Mouse (Mus musculus) heart, embryonic 12.5 days (tissue): ENCODE measurements around the gene Tardbp. TPM values are rescaled to one million over a fixed set of nuclear protein-coding genes. Genes with fewer than 3 reads are reported as not detected.

Experiments
- ATAC-seq: fragments of 200-750 bp; cut with Nextera tagmentation; 2 replicates; pipeline ENCODE4 v1.8.0; 2017; ENCODE audit warnings: moderate TSS enrichment, moderate library complexity; ENCODE audit not compliant: insufficient number of reproducible peaks, low FRiP score
- H3K27ac ChIP-seq: fragments of 300-500 bp; sonication (generic); 2 replicates; pipeline ENCODE4 v1.5.1; 2016; ENCODE audit warnings: mild to moderate bottlenecking, moderate library complexity; ENCODE audit not compliant: poor library complexity, severe bottlenecking
- H3K27me3 ChIP-seq: fragments of 300-500 bp; sonication (generic); replicated peaks from 2 replicates; pipeline ENCODE4 v1.6.1; 2016; ENCODE audit warnings: mild to moderate bottlenecking, moderate library complexity
- H3K36me3 ChIP-seq: fragments of 300-500 bp; sonication (generic); 2 replicates; pipeline ENCODE4 v1.6.1; 2016; ENCODE audit warnings: mild to moderate bottlenecking, moderate library complexity
- H3K4me1 ChIP-seq: fragments of 300-500 bp; sonication (generic); replicated peaks from 2 replicates; pipeline ENCODE4 v1.6.1; 2016; ENCODE audit warnings: mild to moderate bottlenecking
- H3K4me2 ChIP-seq: fragments of 300-500 bp; sonication (generic); 2 replicates; pipeline ENCODE4 v1.6.1; 2016; ENCODE audit warnings: mild to moderate bottlenecking, moderate library complexity
- H3K4me3 ChIP-seq: fragments of 300-500 bp; sonication (generic); 2 replicates; pipeline ENCODE4 v1.5.1; 2016; ENCODE audit warnings: mild to moderate bottlenecking
- H3K9ac ChIP-seq: fragments of 300-500 bp; sonication (generic); 2 replicates; pipeline ENCODE4 v1.6.1; 2016; ENCODE audit warnings: mild to moderate bottlenecking, moderate library complexity
- H3K9me3 ChIP-seq: fragments of 300-500 bp; sonication (generic); replicated peaks from 2 replicates; pipeline ENCODE4 v1.6.1; 2016; ENCODE audit warnings: mild to moderate bottlenecking, moderate library complexity
- WGBS: fragments of 180-500 bp; shearing (Covaris S2); methylation state at CpG from one replicate; pipeline ENCODE4 v1.1.7; 2016; 5-methylcytosine and 5-hydroxymethylcytosine counted together
- polyA plus RNA-seq: library from polyadenylated mRNA; unstranded; fragments of >200 nt; fragmentation: Nextera tagmentation; extraction: Ambion mirVana; gene quantifications from 2 replicates; pipeline ENCODE4 v1.2.1, GENCODE M21; 2016

Tardbp gene
- polyA plus RNA-seq, 1 experiment from 2014 or later, result 211 TPM

GRCm38 (mm10) chr4:148598826-148599225 is 28.0 kb downstream of the Tardbp start:
- peaks cover 54% of the 10 kb centered on the region for H3K36me3 ChIP-seq
- no peaks in the 10 kb centered on the region for H3K27me3 ChIP-seq
- H3K4me2 ChIP-seq, result no peak overlapping the region
- no peak overlapping the region for H3K9ac ChIP-seq
- no peak overlapping the region for H3K4me3 ChIP-seq
- 90% methylated on average over 12 of the region's 12 CpGs for WGBS
- 0 out of 2 replicates have a peak, but pooled peaks cover 7% of the 10 kb centered on the region for H3K9me3 ChIP-seq
- ATAC-seq, result no peak
- H3K27ac ChIP-seq, result no peak overlapping the region
- H3K4me1 ChIP-seq, result no peaks in the 10 kb centered on the region

GRCm38 (mm10) chr4:148596731-148597130 is 30.1 kb downstream of the Tardbp start:
- 91% methylated on average over 3 of the region's 3 CpGs for WGBS
- H3K9me3 ChIP-seq, result 0 out of 2 replicates have a peak, but pooled peaks cover 7% of the 10 kb centered on the region
- H3K4me3 ChIP-seq, result no peak overlapping the region
- no peak for ATAC-seq
- H3K9ac ChIP-seq, result no peak overlapping the region
- H3K36me3 ChIP-seq, result peaks cover 65% of the 10 kb centered on the region
- peaks cover 14% of the 10 kb centered on the region for H3K4me1 ChIP-seq
- H3K4me2 ChIP-seq, result no peak overlapping the region
- no peak overlapping the region for H3K27ac ChIP-seq
- no peaks in the 10 kb centered on the region for H3K27me3 ChIP-seq

- ATAC-seq, result no peak
- H3K36me3 ChIP-seq, result peaks cover 65% of the 10 kb centered on the region
- 85% methylated on average over 6 of the region's 6 CpGs for WGBS
These were observed 30.9 kb downstream of the Tardbp start for GRCm38 (mm10) chr4:148595916-148596315.

GRCm38 (mm10) chr4:148593996-148594395 is 32.8 kb downstream of the Tardbp start:
- H3K27ac ChIP-seq, result no peak overlapping the region
- H3K27me3 ChIP-seq, result no peaks in the 10 kb centered on the region
- WGBS, result 93% methylated on average over 11 of the region's 11 CpGs
- 0 out of 2 replicates have a peak, but pooled peaks cover 4% of the 10 kb centered on the region for H3K9me3 ChIP-seq
- ATAC-seq, result no peak
- H3K4me1 ChIP-seq, result peaks cover 19% of the 10 kb centered on the region
- H3K4me3 ChIP-seq, result no peak overlapping the region
- no peak overlapping the region for H3K4me2 ChIP-seq
- H3K36me3 ChIP-seq, result peaks cover 60% of the 10 kb centered on the region
- H3K9ac ChIP-seq, result no peak overlapping the region

More at GRCm38 (mm10) chr4:148595916-148596315, 30.9 kb downstream of the Tardbp start:
- Histone ChIP-seq H3K4me2 (no peak overlapping the region), H3K27ac (no peak overlapping the region), H3K4me1 (peaks cover 14% of the 10 kb centered on the region), H3K4me3 (no peak overlapping the region), H3K27me3 (no peaks in the 10 kb centered on the region), H3K9ac (no peak overlapping the region), H3K9me3 (0 out of 2 replicates have a peak, but pooled peaks cover 7% of the 10 kb centered on the region)

GRCm38 (mm10) chr4:148591637-148592380 is 35.0 kb downstream of the Tardbp start:
- under 1% methylated on average over 53 of the region's 53 CpGs for WGBS
- peak; percentile 49 for ATAC-seq
- H3K9ac ChIP-seq, result peak overlapping the region; percentile 88
- H3K4me2 ChIP-seq, result peak overlapping the region; percentile 94
- H3K27ac ChIP-seq, result peak overlapping the region; percentile 43; the same call in 1 of the 2 replicates
- peaks cover 23% of the 10 kb centered on the region for H3K4me1 ChIP-seq
- no peaks in the 10 kb centered on the region for H3K27me3 ChIP-seq
- peaks cover 40% of the 10 kb centered on the region for H3K36me3 ChIP-seq
- peak overlapping the region; percentile 95 for H3K4me3 ChIP-seq
- H3K9me3 ChIP-seq, result no peaks in the 10 kb centered on the region

- no peaks in the 10 kb centered on the region for H3K9me3 ChIP-seq
- H3K4me2 ChIP-seq, result peak within 1 kb of the TSS; percentile 94
- no peaks in the 10 kb centered on the region for H3K27me3 ChIP-seq
- H3K27ac ChIP-seq, result peak within 1 kb of the TSS; percentile 70
- peak within 1 kb of the TSS; percentile 95 for H3K4me3 ChIP-seq
- peaks cover 23% of the 10 kb centered on the region for H3K4me1 ChIP-seq
- WGBS, result under 1% methylated on average over 50 of the region's 50 CpGs
- peak within 1 kb of the TSS; percentile 88 for H3K9ac ChIP-seq
- peaks cover 35% of the 10 kb centered on the region for H3K36me3 ChIP-seq
- peak; percentile 99 for ATAC-seq
These were observed 35.6 kb downstream of the Tardbp start, which contains the start of gene Srm for GRCm38 (mm10) chr4:148591171-148591630. Gene Srm (plus strand): TSS chr4:148591503.

- Histone ChIP-seq H3K27me3 (no peaks in the 10 kb centered on the region), H3K4me1 (peaks cover 23% of the 10 kb centered on the region), H3K9ac (peak overlapping the region; percentile 68), H3K4me2 (peak overlapping the region; percentile 94), H3K27ac (peak overlapping the region; percentile 70), H3K36me3 (peaks cover 29% of the 10 kb centered on the region), H3K4me3 (peak overlapping the region; percentile 95), H3K9me3 (no peaks in the 10 kb centered on the region)
- ATAC-seq, result no peak
- 6% methylated on average over 18 of the region's 18 CpGs for WGBS
These were observed 36.2 kb downstream of the Tardbp start for GRCm38 (mm10) chr4:148590421-148591170.

- Histone ChIP-seq H3K9ac (no peak overlapping the region), H3K27me3 (no peaks in the 10 kb centered on the region), H3K4me3 (no peak overlapping the region), H3K36me3 (peaks cover 19% of the 10 kb centered on the region), H3K27ac (no peak overlapping the region), H3K4me1 (peaks cover 27% of the 10 kb centered on the region), H3K9me3 (no peaks in the 10 kb centered on the region), H3K4me2 (no peak overlapping the region)
- WGBS, result 71% methylated on average over 6 of the region's 8 CpGs
- no peak for ATAC-seq
These were observed 37.3 kb downstream of the Tardbp start for GRCm38 (mm10) chr4:148589565-148589964.

- Histone ChIP-seq H3K27me3 (no peaks in the 10 kb centered on the region), H3K9ac (no peak overlapping the region), H3K4me3 (no peak overlapping the region), H3K27ac (no peak overlapping the region), H3K4me2 (no peak overlapping the region), H3K36me3 (peaks cover 11% of the 10 kb centered on the region), H3K4me1 (peaks cover 27% of the 10 kb centered on the region), H3K9me3 (no peaks in the 10 kb centered on the region)
- no peak for ATAC-seq
- WGBS, result 62% methylated on average over 9 of the region's 9 CpGs
These were observed 38.0 kb downstream of the Tardbp start for GRCm38 (mm10) chr4:148588793-148589192.

- no peaks in the 10 kb centered on the region for H3K27me3 ChIP-seq
- no peak overlapping the region for H3K27ac ChIP-seq
- no peak for ATAC-seq
- H3K4me1 ChIP-seq, result peaks cover 16% of the 10 kb centered on the region; the same call in 1 of the 2 replicates
- H3K9ac ChIP-seq, result no peak overlapping the region
- no peak overlapping the region for H3K4me2 ChIP-seq
- no peak overlapping the region for H3K4me3 ChIP-seq
- H3K9me3 ChIP-seq, result no peaks in the 10 kb centered on the region
- 67% methylated on average over 9 of the region's 9 CpGs for WGBS
- peaks cover 19% of the 10 kb centered on the region for H3K36me3 ChIP-seq
These were observed 40.2 kb downstream of the Tardbp start for GRCm38 (mm10) chr4:148586648-148587047.

- Histone ChIP-seq H3K9ac (no peak overlapping the region), H3K27me3 (no peaks in the 10 kb centered on the region), H3K36me3 (peaks cover 53% of the 10 kb centered on the region), H3K4me3 (no peak overlapping the region), H3K27ac (no peak overlapping the region), H3K4me1 (peaks cover 8% of the 10 kb centered on the region; the same call in 1 of the 2 replicates), H3K4me2 (no peak overlapping the region), H3K9me3 (no peaks in the 10 kb centered on the region)
- ATAC-seq, result no peak
- 31% methylated on average over 4 of the region's 4 CpGs for WGBS
These were observed 43.6 kb downstream of the Tardbp start for GRCm38 (mm10) chr4:148583257-148583656.
